Mouse (Mus musculus): ENCODE results near the gene Lrrc71. TPM values are rescaled to one million over a fixed set of nuclear protein-coding genes. Genes with fewer than 3 reads are reported as not detected.

The Lrrc71 gene
- polyA plus RNA-seq, 2 experiments: 0.33 to 0.52 TPM

GRCm38 (mm10) chr3:87735335-87735734 lies 13.1 kb downstream of the Lrrc71 start:
- no peak for TF ChIP-seq POLR2A (IDR thresholded peaks at IDR 0.05; ENCODE audit: borderline replicate concordance, extremely low read depth, insufficient read depth, insufficient read length)
- Histone ChIP-seq H3K4me2 (replicated peaks; ENCODE audit: low read depth, low read length, severe bottlenecking) (no peak overlapping the region), H3K9me3 (ENCODE audit: control insufficient read depth, low read length) (no peaks in the 10 kb centered on the region), H3K9ac (ENCODE audit: low read depth, low read length, severe bottlenecking) (no peak overlapping the region), H3K4me1 (ENCODE audit: control insufficient read depth, insufficient read depth, low read length) (no peaks in the 10 kb centered on the region), H3K36me3 (ENCODE audit: control insufficient read depth, insufficient read depth, low read length) (peaks cover 81% of the 10 kb centered on the region), H3K27ac (replicated peaks; ENCODE audit: low read depth, low read length) (no peak overlapping the region), H3K4me3 (replicated peaks; ENCODE audit: low read length) (no peak overlapping the region), H3K27me3 (ENCODE audit: control insufficient read depth, insufficient read depth, low read length) (no peaks in the 10 kb centered on the region)
- no peak for ATAC-seq (ENCODE audit: low FRiP score, low read depth)
- 78% methylated on average over 9 of the region's 9 CpGs for WGBS
- DNase-seq (ENCODE audit: low spot score): no peak

GRCm38 (mm10) chr3:87733984-87734761 lies 14.3 kb downstream of the Lrrc71 start:
- Histone ChIP-seq H3K36me3 (ENCODE audit: control insufficient read depth, insufficient read depth, low read length) (peaks cover 92% of the 10 kb centered on the region), H3K9me3 (ENCODE audit: control insufficient read depth, low read length) (no peaks in the 10 kb centered on the region), H3K4me2 (replicated peaks; ENCODE audit: low read depth, low read length, severe bottlenecking) (no peak overlapping the region), H3K27me3 (ENCODE audit: control insufficient read depth, insufficient read depth, low read length) (no peaks in the 10 kb centered on the region), H3K4me3 (replicated peaks; ENCODE audit: low read length) (no peak overlapping the region), H3K4me1 (ENCODE audit: control insufficient read depth, insufficient read depth, low read length) (no peaks in the 10 kb centered on the region), H3K27ac (replicated peaks; ENCODE audit: low read depth, low read length) (no peak overlapping the region), H3K9ac (ENCODE audit: low read depth, low read length, severe bottlenecking) (no peak overlapping the region)
- 85% methylated on average over 11 of the region's 11 CpGs for WGBS
- no peak for ATAC-seq (ENCODE audit: low FRiP score, low read depth)
- DNase-seq (ENCODE audit: low spot score): no peak
- no peak for TF ChIP-seq POLR2A (IDR thresholded peaks at IDR 0.05; ENCODE audit: borderline replicate concordance, extremely low read depth, insufficient read depth, insufficient read length)

- ATAC-seq (ENCODE audit: low FRiP score, low read depth) (no peak), DNase-seq (ENCODE audit: low spot score) (no peak)
- no peak overlapping the region for H3K4me2 ChIP-seq (replicated peaks; ENCODE audit: low read depth, low read length, severe bottlenecking)
- H3K9me3 ChIP-seq (ENCODE audit: control insufficient read depth, low read length): no peaks in the 10 kb centered on the region
- H3K4me3 ChIP-seq (replicated peaks; ENCODE audit: low read length): no peak overlapping the region
- no peaks in the 10 kb centered on the region for H3K27me3 ChIP-seq (ENCODE audit: control insufficient read depth, insufficient read depth, low read length)
- no peaks in the 10 kb centered on the region for H3K4me1 ChIP-seq (ENCODE audit: control insufficient read depth, insufficient read depth, low read length)
- peaks cover 95% of the 10 kb centered on the region for H3K36me3 ChIP-seq (ENCODE audit: control insufficient read depth, insufficient read depth, low read length)
- no peak overlapping the region for H3K27ac ChIP-seq (replicated peaks; ENCODE audit: low read depth, low read length)
- no peak for TF ChIP-seq POLR2A (IDR thresholded peaks at IDR 0.05; ENCODE audit: borderline replicate concordance, extremely low read depth, insufficient read depth, insufficient read length)
- 80% methylated on average over 4 of the region's 4 CpGs for WGBS
- no peak overlapping the region for H3K9ac ChIP-seq (ENCODE audit: low read depth, low read length, severe bottlenecking)
Observed at GRCm38 (mm10) chr3:87733098-87733497, 15.3 kb downstream of the Lrrc71 start.

GRCm38 (mm10) chr3:87728696-87729095 lies 19.7 kb downstream of the Lrrc71 start:
- no peak overlapping the region for H3K9ac ChIP-seq (ENCODE audit: low read depth, low read length, severe bottlenecking)
- H3K36me3 ChIP-seq (ENCODE audit: control insufficient read depth, insufficient read depth, low read length): peaks cover 95% of the 10 kb centered on the region
- H3K4me2 ChIP-seq (replicated peaks; ENCODE audit: low read depth, low read length, severe bottlenecking): no peak overlapping the region
- no peaks in the 10 kb centered on the region for H3K27me3 ChIP-seq (ENCODE audit: control insufficient read depth, insufficient read depth, low read length)
- ATAC-seq (ENCODE audit: low FRiP score, low read depth) (no peak), DNase-seq (ENCODE audit: low spot score) (no peak)
- H3K9me3 ChIP-seq (ENCODE audit: control insufficient read depth, low read length): no peaks in the 10 kb centered on the region
- no peaks in the 10 kb centered on the region for H3K4me1 ChIP-seq (ENCODE audit: control insufficient read depth, insufficient read depth, low read length)
- H3K27ac ChIP-seq (replicated peaks; ENCODE audit: low read depth, low read length): no peak overlapping the region
- WGBS: 90% methylated on average over 6 of the region's 6 CpGs
- TF ChIP-seq POLR2A (IDR thresholded peaks at IDR 0.05; ENCODE audit: borderline replicate concordance, extremely low read depth, insufficient read depth, insufficient read length): no peak
- H3K4me3 ChIP-seq (replicated peaks; ENCODE audit: low read length): no peak overlapping the region

GRCm38 (mm10) chr3:87726191-87726590 lies 22.2 kb downstream of the Lrrc71 start:
- Histone ChIP-seq H3K27ac (replicated peaks; ENCODE audit: low read depth, low read length) (no peak overlapping the region), H3K4me2 (replicated peaks; ENCODE audit: low read depth, low read length, severe bottlenecking) (no peak overlapping the region), H3K27me3 (ENCODE audit: control insufficient read depth, insufficient read depth, low read length) (no peaks in the 10 kb centered on the region), H3K4me3 (replicated peaks; ENCODE audit: low read length) (no peak overlapping the region), H3K4me1 (ENCODE audit: control insufficient read depth, insufficient read depth, low read length) (no peaks in the 10 kb centered on the region), H3K9ac (ENCODE audit: low read depth, low read length, severe bottlenecking) (no peak overlapping the region), H3K36me3 (ENCODE audit: control insufficient read depth, insufficient read depth, low read length) (peaks cover 93% of the 10 kb centered on the region), H3K9me3 (ENCODE audit: control insufficient read depth, low read length) (no peaks in the 10 kb centered on the region)
- 97% methylated on average over 7 of the region's 7 CpGs for WGBS
- DNase-seq (ENCODE audit: low spot score): no peak
- no peak for ATAC-seq (ENCODE audit: low FRiP score, low read depth)
- no peak for TF ChIP-seq POLR2A (IDR thresholded peaks at IDR 0.05; ENCODE audit: borderline replicate concordance, extremely low read depth, insufficient read depth, insufficient read length)
